Mouse (Mus musculus) myocyte (in vitro differentiated cells): Measurements from ENCODE around the gene E130309D02Rik.

Experiments used
- CEBPB ChIP-seq: IDR thresholded peaks from 2 replicates; pipeline ENCODE4 v1.6.1; 2011; ENCODE audit warnings: mild to moderate bottlenecking, moderate library complexity; ENCODE audit not compliant: poor library complexity, insufficient read depth, severe bottlenecking
- MAX ChIP-seq: IDR thresholded peaks from one replicate; pipeline ENCODE4 v1.6.1; 2011; ENCODE audit warnings: low read depth, mild to moderate bottlenecking, control low read depth
- MYOG ChIP-seq, 3 experiments: IDR thresholded peaks; one replicate each; pipeline ENCODE4 v1.6.1; 2011; ENCODE audit warnings: control low read depth in 2 of 3, low read depth in 2 of 3, mild to moderate bottlenecking in 2 of 3; ENCODE audit not compliant: insufficient read length in 2 of 3, control insufficient read depth in 1 of 3, insufficient read depth in 1 of 3
- POLR2A ChIP-seq: IDR thresholded peaks from one replicate; pipeline ENCODE4 v1.6.1; 2011; ENCODE audit warnings: low read depth, mild to moderate bottlenecking, control low read depth, moderate library complexity; ENCODE audit not compliant: insufficient read length
- POLR2AphosphoS2 ChIP-seq: IDR thresholded peaks from one replicate; pipeline ENCODE4 v1.6.1; 2011; ENCODE audit warnings: low read depth, control low read depth; ENCODE audit not compliant: insufficient read length
- USF1 ChIP-seq: IDR thresholded peaks from one replicate; pipeline ENCODE4 v1.6.1; 2011; ENCODE audit warnings: low read depth, mild to moderate bottlenecking, control low read depth, moderate library complexity

- no peak for TF ChIP-seq MAX
- no peak for TF ChIP-seq POLR2AphosphoS2
- no peak for TF ChIP-seq USF1
- no peak for TF ChIP-seq POLR2A
- TF ChIP-seq CEBPB, result no peak
- no peak for TF ChIP-seq MYOG (IDR thresholded peaks at IDR 0.05; ENCODE audit: control insufficient read depth in 1 of 3, insufficient read depth in 1 of 3, insufficient read length in 2 of 3, low read depth in 2 of 3)
Measured at GRCm38 (mm10) chr5:143361428-143361827, 46.3 kb upstream of the E130309D02Rik start.
